Mouse (Mus musculus): ENCODE measurements at regions not wholly inside any gene's neighbourhood (a gene's known extent, or its start where the extent isn't known, plus 50 kb on each side); places are given as distances from the start of the nearest gene placed in this dataset.

- TF ChIP-seq POLR2A (IDR thresholded peaks at IDR 0.05; ENCODE audit: low read depth, low read length) (no peak), CTCF (IDR thresholded peaks at IDR 0.05; ENCODE audit: extremely low read depth, insufficient read length, insufficient replicate concordance, low read depth, low read length) (no peak)
Observed at GRCm38 (mm10) chr2:51355281-51355680, 206.4 kb upstream of the Rnd3 start.
